Mouse (Mus musculus) cerebellum, adult 9-11 months (tissue): ENCODE results near the gene Zfp790.
"Not testable (repeated sequence)": the region's sequence is repeated elsewhere in the genome, so short reads cannot be mapped to it uniquely, and the experiment has no call there.

Experiments used
- DNase-seq: peaks from one replicate; pipeline ENCODE4 v3.0.0; 2022

Gene Zfp790

DNA sequence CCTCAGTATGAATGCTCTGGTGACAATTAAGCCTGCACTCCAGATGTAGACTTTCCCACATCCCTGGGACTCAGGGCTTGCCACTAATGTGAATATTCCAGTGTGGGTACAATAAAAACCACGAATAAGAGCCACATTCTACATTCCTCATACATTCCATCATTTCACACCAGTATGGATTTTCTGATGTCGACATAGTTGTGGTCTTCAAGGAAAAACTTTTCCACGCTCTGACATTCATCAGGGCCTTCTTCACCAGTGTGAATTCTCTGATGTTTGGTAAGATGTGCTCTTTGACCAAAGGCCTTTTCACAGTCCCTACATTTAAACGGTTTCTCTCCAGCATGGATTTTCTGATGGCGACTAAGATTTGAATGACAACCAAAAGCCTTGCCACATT lies 28.7 kb downstream of the Zfp790 start:
- DNase-seq = no peak

DNA sequence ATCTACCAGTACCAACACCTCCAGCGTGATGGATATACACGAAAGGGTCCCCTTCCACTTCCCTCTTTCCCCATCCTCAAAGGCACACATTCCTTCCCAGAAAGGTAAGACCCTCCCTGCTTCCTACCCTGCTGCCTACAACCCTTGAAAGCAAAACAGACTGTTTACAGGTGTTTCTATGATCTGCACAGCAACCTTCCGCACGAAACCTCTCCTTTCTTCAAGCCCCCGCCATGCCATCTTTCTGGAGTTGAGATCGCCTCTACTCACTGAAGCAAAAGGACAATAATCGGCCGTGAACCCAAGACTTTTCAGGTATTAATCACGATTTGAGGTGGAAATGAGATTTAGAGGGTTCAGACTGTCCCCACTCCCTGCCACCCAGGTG lies 36.9 kb downstream of the Zfp790 start:
- DNase-seq = peak; percentile 26

DNA sequence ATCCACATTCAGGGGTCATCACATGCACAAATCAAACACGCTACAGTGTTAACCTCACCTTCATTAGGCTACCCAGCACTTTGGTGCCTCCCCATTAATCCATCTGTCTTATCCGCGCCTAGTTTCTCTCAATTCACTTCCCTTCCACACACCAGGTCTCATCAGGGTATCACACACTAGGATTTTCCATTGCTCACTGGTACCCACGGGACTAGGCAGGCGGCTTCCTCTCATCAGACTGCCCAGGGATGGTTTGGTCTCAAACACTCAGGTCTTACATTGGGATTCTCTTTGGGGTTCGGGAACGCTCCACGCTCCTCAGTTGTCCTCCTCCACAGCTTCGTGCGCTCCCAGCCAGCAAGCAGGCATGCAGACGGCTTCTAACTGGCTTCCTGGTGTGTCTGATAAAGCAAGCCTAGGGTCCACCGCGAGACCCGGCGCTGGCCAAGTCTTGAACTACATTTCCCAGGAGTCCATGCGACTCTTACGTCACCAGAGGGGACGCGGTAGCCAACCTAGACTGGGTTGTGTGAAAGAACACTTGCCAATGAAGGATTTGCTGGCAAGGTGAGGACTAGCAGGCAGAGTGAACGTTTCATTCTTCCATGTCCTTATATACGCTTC lies 37.4 kb downstream of the Zfp790 start, which contains the start of gene Zfp940:
Gene Zfp940 (minus strand): TSS at position 451 of the 624 bp plus-strand sequence.
- peak; percentile 89 for DNase-seq

DNA sequence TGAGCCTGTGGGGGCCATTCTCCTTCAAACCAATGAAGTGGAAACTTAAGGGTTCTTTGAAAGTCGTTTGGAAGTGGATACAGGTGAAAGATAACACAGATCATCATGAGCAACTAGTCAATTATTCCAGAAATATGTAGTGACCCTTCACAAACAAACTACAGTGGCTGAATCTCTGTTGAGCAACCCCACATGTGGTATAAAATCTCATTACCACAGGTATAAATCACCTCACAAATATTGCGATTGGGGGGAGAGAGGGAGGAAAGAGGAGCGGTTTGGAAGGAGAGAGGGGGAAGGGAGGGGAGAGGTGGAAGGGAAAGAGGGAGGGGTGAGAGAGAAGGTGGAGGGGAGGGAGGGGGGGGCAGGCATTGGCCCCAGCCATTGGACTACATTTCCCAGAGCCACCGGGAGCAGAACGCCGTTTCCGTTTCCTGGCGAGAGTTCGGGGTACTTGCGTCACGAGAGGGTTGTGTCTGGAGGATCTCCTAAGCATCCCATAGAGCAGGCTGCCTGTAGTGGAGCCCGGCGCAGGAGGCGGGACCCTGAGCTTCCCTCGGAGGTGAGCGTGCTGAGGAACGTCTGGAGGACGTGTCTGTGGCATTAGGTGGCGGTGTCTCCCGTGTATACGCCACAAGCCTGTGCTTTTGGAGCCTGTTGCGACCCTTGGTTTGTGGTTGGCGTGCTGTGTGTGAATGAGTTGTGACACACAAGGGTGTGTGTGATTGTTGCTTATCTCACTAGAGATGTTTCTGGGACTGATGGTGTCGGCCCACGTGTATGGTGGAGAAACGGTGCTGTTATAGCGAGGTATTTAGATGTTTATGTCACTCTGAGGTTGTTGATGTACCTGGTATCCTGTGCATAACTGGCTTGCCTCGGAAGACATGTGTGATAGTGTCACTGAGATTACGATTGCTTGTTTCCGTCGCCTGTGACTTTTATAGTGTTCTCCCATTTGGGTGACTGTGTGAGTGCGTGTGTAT lies 43.9 kb downstream of the Zfp790 start, which contains the start of gene Zfp420:
Gene Zfp420 (plus strand): TSS at position 448 of the 986 bp plus-strand sequence.
- peak; percentile 95 for DNase-seq

DNA sequence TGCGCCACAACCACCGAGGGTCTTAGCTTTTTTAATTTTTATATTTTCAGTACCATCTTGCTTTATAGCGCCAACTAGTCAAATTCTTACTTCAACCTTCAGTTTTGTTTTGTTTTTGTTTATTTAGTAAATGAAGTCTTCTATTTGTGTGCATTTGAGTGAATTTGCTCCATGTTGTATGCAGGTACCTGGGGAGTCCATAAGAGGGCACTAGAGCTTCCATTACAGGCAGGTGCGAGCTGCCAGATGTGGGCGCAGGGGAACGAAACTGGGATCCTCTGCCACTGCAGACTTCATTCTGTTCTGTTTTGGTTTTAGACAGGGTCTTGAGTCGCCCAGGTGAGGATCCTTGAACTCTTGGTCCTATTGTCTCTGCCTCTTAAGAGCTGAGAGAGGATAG lies 45.7 kb downstream of the Zfp790 start:
- no peak for DNase-seq

DNA sequence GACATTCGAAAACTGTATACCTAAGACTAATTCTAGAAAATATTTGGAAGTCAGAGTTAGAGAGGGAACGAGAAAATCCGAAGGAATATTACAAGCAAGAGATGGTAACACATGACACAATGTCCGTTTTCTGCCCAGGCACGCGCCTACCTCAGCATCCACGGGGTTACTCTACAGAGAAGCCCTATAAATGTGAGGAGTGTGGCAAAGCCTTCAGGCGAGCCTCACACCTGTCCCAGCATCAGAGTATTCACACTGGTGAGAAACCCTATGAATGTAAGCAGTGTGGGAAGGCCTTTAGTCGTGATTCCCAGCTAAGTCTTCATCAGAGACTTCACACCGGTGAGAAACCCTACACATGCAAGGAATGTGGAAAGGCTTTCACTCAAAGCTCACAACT lies 58.3 kb downstream of the Zfp790 start:
- no peak for DNase-seq

DNA sequence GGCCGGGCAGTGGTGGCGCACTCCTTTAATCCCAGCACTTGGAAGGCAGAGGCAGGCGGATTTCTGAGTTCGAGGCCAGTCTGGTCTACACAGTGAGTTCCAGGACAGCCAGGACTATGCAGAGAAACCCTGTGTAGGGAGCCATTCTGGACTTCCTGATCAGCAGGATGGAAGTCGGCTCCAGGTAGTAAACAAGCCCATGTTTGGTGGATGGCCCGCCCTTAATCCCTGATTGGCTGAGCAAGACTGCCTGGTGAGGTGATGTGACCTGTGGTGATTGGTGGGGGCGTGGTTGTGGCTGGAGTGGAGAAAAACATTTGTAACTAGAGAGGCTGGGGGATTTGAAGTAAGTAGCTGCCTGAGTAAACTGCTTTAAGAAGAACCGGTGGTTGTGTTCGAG lies 61.6 kb downstream of the Zfp790 start:
- DNase-seq = not testable (repeated sequence)

DNA sequence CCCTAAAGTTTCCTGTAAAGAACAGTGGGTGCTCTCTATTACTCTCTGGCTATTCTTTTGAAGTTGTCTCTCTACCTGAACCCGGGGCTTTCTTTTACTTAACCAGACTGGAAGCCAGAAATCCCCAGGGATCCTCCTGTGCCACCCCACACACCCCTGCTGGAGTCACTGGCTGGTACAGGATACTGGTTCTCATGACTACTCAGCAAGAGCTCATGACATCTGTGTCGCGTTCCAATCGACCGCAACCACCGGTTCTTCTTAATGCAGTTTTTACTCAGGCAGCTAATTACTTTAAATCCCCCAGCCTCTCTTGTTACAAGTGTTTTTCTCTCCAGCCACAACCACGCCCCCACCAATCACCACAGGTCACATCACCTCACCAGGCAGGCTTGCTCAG lies 64.1 kb downstream of the Zfp790 start:
- DNase-seq = no peak
